Mouse (Mus musculus): ENCODE measurements around the gene Pla2g2f. TPM values are rescaled to one million over a fixed set of nuclear protein-coding genes. Genes with fewer than 3 reads are reported as not detected.

The Pla2g2f gene
- polyA plus RNA-seq, 1 experiment from 2014 or later: not detected

GRCm38 (mm10) chr4:138714186-138714585 lies 43.2 kb downstream of the Pla2g2f start:
- no peak for ATAC-seq
- WGBS: 69% methylated on average over 1 of the region's 1 CpGs
- Histone ChIP-seq H3K36me3 (ENCODE audit: control insufficient read depth, insufficient read depth, low read length) (no peaks in the 10 kb centered on the region), H3K9ac (ENCODE audit: low read depth, low read length) (no peak overlapping the region), H3K4me2 (ENCODE audit: low read length) (no peak overlapping the region), H3K9me3 (replicated peaks; ENCODE audit: control insufficient read depth, low read length, poor library complexity, severe bottlenecking) (no peaks in the 10 kb centered on the region), H3K4me1 (ENCODE audit: control insufficient read depth, insufficient read depth, low read length) (no peaks in the 10 kb centered on the region; the same call in 1 of the 2 replicates), H3K27ac (ENCODE audit: low read length) (no peak overlapping the region), H3K4me3 (ENCODE audit: low read depth, low read length) (no peak overlapping the region), H3K27me3 (ENCODE audit: control insufficient read depth, insufficient read depth, low read depth, low read length) (no peaks in the 10 kb centered on the region)

- ATAC-seq: no peak
- no peaks in the 10 kb centered on the region; the same call in 1 of the 2 replicates for H3K4me1 ChIP-seq (ENCODE audit: control insufficient read depth, insufficient read depth, low read length)
- no peak overlapping the region for H3K9ac ChIP-seq (ENCODE audit: low read depth, low read length)
- no peaks in the 10 kb centered on the region for H3K27me3 ChIP-seq (ENCODE audit: control insufficient read depth, insufficient read depth, low read depth, low read length)
- no peak overlapping the region for H3K4me3 ChIP-seq (ENCODE audit: low read depth, low read length)
- H3K4me2 ChIP-seq (ENCODE audit: low read length): no peak overlapping the region
- WGBS: 85% methylated on average over 8 of the region's 8 CpGs
- no peak overlapping the region for H3K27ac ChIP-seq (ENCODE audit: low read length)
- no peaks in the 10 kb centered on the region for H3K9me3 ChIP-seq (replicated peaks; ENCODE audit: control insufficient read depth, low read length, poor library complexity, severe bottlenecking)
- H3K36me3 ChIP-seq (ENCODE audit: control insufficient read depth, insufficient read depth, low read length): no peaks in the 10 kb centered on the region
Measured at GRCm38 (mm10) chr4:138712621-138713020, 44.8 kb downstream of the Pla2g2f start.

- Histone ChIP-seq H3K4me3 (ENCODE audit: low read depth, low read length) (no peak overlapping the region), H3K27me3 (ENCODE audit: control insufficient read depth, insufficient read depth, low read depth, low read length) (no peaks in the 10 kb centered on the region), H3K36me3 (ENCODE audit: control insufficient read depth, insufficient read depth, low read length) (no peaks in the 10 kb centered on the region), H3K9ac (ENCODE audit: low read depth, low read length) (no peak overlapping the region), H3K4me2 (ENCODE audit: low read length) (no peak overlapping the region), H3K27ac (ENCODE audit: low read length) (no peak overlapping the region), H3K9me3 (replicated peaks; ENCODE audit: control insufficient read depth, low read length, poor library complexity, severe bottlenecking) (no peaks in the 10 kb centered on the region), H3K4me1 (ENCODE audit: control insufficient read depth, insufficient read depth, low read length) (no peaks in the 10 kb centered on the region; the same call in 1 of the 2 replicates)
- 92% methylated on average over 11 of the region's 11 CpGs for WGBS
- ATAC-seq: no peak
Measured at GRCm38 (mm10) chr4:138712096-138712495, 45.3 kb downstream of the Pla2g2f start.

DNA sequence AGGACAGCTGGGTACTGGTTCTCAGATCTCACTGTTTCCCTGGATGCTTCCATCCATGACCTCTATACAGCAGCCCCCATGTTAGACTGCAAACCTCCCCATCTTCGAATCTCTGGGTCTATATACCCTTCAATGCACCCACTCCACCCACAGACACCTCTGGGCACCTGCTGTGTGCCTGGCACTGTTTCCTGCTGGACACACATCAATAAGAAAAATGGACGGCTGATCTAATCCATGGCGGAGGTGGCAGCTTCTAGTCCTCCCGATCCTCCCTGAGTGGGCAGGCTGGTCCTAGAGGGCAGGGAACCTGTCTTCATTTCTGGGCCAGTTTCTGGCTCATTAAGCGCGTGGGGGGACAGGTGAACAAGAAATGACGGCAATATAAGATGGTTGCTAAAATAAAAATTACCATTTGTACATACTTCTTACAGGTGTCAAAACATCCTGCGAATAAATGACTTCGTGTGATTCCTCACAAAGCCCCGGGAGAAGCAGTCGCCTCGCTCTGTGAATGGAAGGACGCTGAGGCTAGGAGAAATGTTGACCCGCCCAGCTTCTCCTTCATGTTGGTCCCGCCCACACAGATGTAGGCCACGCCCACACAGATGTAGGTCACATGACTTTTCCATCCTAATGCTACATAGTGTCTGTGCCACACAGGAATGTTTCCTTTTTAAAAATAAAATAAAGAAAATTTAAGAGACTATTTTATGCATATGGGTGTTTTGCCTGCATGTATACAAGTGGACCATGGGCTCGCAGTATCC lies 46.2 kb downstream of the Pla2g2f start:
- ATAC-seq: no peak
- H3K4me3 ChIP-seq (ENCODE audit: low read depth, low read length): no peak overlapping the region
- H3K9me3 ChIP-seq (replicated peaks; ENCODE audit: control insufficient read depth, low read length, poor library complexity, severe bottlenecking): no peaks in the 10 kb centered on the region
- no peak overlapping the region for H3K4me2 ChIP-seq (ENCODE audit: low read length)
- 69% methylated on average over 17 of the region's 17 CpGs for WGBS
- no peaks in the 10 kb centered on the region for H3K36me3 ChIP-seq (ENCODE audit: control insufficient read depth, insufficient read depth, low read length)
- H3K9ac ChIP-seq (ENCODE audit: low read depth, low read length): no peak overlapping the region
- H3K4me1 ChIP-seq (ENCODE audit: control insufficient read depth, insufficient read depth, low read length): no peaks in the 10 kb centered on the region; the same call in 1 of the 2 replicates
- no peaks in the 10 kb centered on the region for H3K27me3 ChIP-seq (ENCODE audit: control insufficient read depth, insufficient read depth, low read depth, low read length)
- H3K27ac ChIP-seq (ENCODE audit: low read length): peak overlapping the region; percentile 22; the same call in 1 of the 2 replicates

GRCm38 (mm10) chr4:138710633-138711032 lies 46.8 kb downstream of the Pla2g2f start:
- 64% methylated on average over 11 of the region's 11 CpGs for WGBS
- H3K9me3 ChIP-seq (replicated peaks; ENCODE audit: control insufficient read depth, low read length, poor library complexity, severe bottlenecking): no peaks in the 10 kb centered on the region
- H3K4me3 ChIP-seq (ENCODE audit: low read depth, low read length): no peak overlapping the region
- H3K4me2 ChIP-seq (ENCODE audit: low read length): no peak overlapping the region
- H3K27me3 ChIP-seq (ENCODE audit: control insufficient read depth, insufficient read depth, low read depth, low read length): no peaks in the 10 kb centered on the region
- H3K4me1 ChIP-seq (ENCODE audit: control insufficient read depth, insufficient read depth, low read length): no peaks in the 10 kb centered on the region; the same call in 1 of the 2 replicates
- peak overlapping the region; percentile 22; the same call in 1 of the 2 replicates for H3K27ac ChIP-seq (ENCODE audit: low read length)
- H3K36me3 ChIP-seq (ENCODE audit: control insufficient read depth, insufficient read depth, low read length): no peaks in the 10 kb centered on the region
- ATAC-seq: peak; percentile 42; the same call in 1 of the 2 replicates
- no peak overlapping the region for H3K9ac ChIP-seq (ENCODE audit: low read depth, low read length)

- H3K27me3 ChIP-seq (ENCODE audit: control insufficient read depth, insufficient read depth, low read depth, low read length): no peaks in the 10 kb centered on the region
- no peak for ATAC-seq
- H3K4me1 ChIP-seq (ENCODE audit: control insufficient read depth, insufficient read depth, low read length): no peaks in the 10 kb centered on the region; the same call in 1 of the 2 replicates
- no peaks in the 10 kb centered on the region for H3K9me3 ChIP-seq (replicated peaks; ENCODE audit: control insufficient read depth, low read length, poor library complexity, severe bottlenecking)
- H3K4me2 ChIP-seq (ENCODE audit: low read length): no peak overlapping the region
- no peak overlapping the region for H3K4me3 ChIP-seq (ENCODE audit: low read depth, low read length)
- no peak overlapping the region for H3K9ac ChIP-seq (ENCODE audit: low read depth, low read length)
- H3K36me3 ChIP-seq (ENCODE audit: control insufficient read depth, insufficient read depth, low read length): no peaks in the 10 kb centered on the region
- peak overlapping the region; percentile 41; the same call in 1 of the 2 replicates for H3K27ac ChIP-seq (ENCODE audit: low read length)
- whole genome bisulfite sequencing: 68% methylated on average over 7 of the region's 7 CpGs
Measured at GRCm38 (mm10) chr4:138709944-138710343, 47.5 kb downstream of the Pla2g2f start.

- Histone ChIP-seq H3K9ac (ENCODE audit: low read depth, low read length) (no peak overlapping the region), H3K9me3 (replicated peaks; ENCODE audit: control insufficient read depth, low read length, poor library complexity, severe bottlenecking) (no peaks in the 10 kb centered on the region), H3K4me1 (ENCODE audit: control insufficient read depth, insufficient read depth, low read length) (no peaks in the 10 kb centered on the region; the same call in 1 of the 2 replicates), H3K36me3 (ENCODE audit: control insufficient read depth, insufficient read depth, low read length) (no peaks in the 10 kb centered on the region), H3K27me3 (ENCODE audit: control insufficient read depth, insufficient read depth, low read depth, low read length) (no peaks in the 10 kb centered on the region), H3K27ac (ENCODE audit: low read length) (no peak overlapping the region), H3K4me3 (ENCODE audit: low read depth, low read length) (no peak overlapping the region), H3K4me2 (ENCODE audit: low read length) (no peak overlapping the region)
- 87% methylated on average over 11 of the region's 11 CpGs for WGBS
- ATAC-seq: no peak
Measured at GRCm38 (mm10) chr4:138709246-138709645, 48.2 kb downstream of the Pla2g2f start.

- H3K9me3 ChIP-seq (replicated peaks; ENCODE audit: control insufficient read depth, low read length, poor library complexity, severe bottlenecking): no peaks in the 10 kb centered on the region
- no peaks in the 10 kb centered on the region for H3K36me3 ChIP-seq (ENCODE audit: control insufficient read depth, insufficient read depth, low read length)
- no peak overlapping the region for H3K9ac ChIP-seq (ENCODE audit: low read depth, low read length)
- no peaks in the 10 kb centered on the region; the same call in 1 of the 2 replicates for H3K4me1 ChIP-seq (ENCODE audit: control insufficient read depth, insufficient read depth, low read length)
- H3K4me3 ChIP-seq (ENCODE audit: low read depth, low read length): no peak overlapping the region
- H3K27ac ChIP-seq (ENCODE audit: low read length): no peak overlapping the region
- no peaks in the 10 kb centered on the region for H3K27me3 ChIP-seq (ENCODE audit: control insufficient read depth, insufficient read depth, low read depth, low read length)
- no peak overlapping the region for H3K4me2 ChIP-seq (ENCODE audit: low read length)
- ATAC-seq: no peak
- 11% methylated on average over 7 of the region's 7 CpGs for WGBS
Measured at GRCm38 (mm10) chr4:138708636-138709035, 48.8 kb downstream of the Pla2g2f start.

DNA sequence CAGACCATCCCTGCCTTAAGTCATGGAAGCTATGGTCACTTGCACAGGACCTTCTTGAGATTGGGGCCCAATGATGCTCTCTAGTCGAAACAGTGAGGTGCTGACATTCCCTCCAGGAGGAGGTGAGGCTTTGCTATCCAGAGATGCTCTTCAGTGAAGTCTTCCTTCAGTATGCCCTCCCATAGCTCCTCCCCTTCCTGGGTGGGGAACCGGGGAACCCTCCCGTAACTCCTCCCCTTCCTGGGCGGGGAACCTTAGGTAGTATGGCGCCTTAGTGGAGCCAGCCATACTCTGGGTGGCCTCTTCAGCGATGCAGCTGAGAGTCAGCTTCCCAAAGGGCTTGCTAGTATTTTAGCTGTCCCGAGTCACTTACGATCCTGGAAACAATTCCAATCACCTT lies 50.8 kb downstream of the Pla2g2f start:
- H3K36me3 ChIP-seq (ENCODE audit: control insufficient read depth, insufficient read depth, low read length): no peaks in the 10 kb centered on the region
- no peak overlapping the region for H3K27ac ChIP-seq (ENCODE audit: low read length)
- no peak overlapping the region for H3K4me3 ChIP-seq (ENCODE audit: low read depth, low read length)
- H3K4me2 ChIP-seq (ENCODE audit: low read length): no peak overlapping the region
- no peak for ATAC-seq
- H3K4me1 ChIP-seq (ENCODE audit: control insufficient read depth, insufficient read depth, low read length): no peaks in the 10 kb centered on the region; the same call in 1 of the 2 replicates
- H3K9ac ChIP-seq (ENCODE audit: low read depth, low read length): no peak overlapping the region
- H3K9me3 ChIP-seq (replicated peaks; ENCODE audit: control insufficient read depth, low read length, poor library complexity, severe bottlenecking): no peaks in the 10 kb centered on the region
- no peaks in the 10 kb centered on the region for H3K27me3 ChIP-seq (ENCODE audit: control insufficient read depth, insufficient read depth, low read depth, low read length)
- WGBS: 94% methylated on average over 6 of the region's 8 CpGs

Data from midbrain, embryonic 16.5 days (tissue).